Mouse (Mus musculus) testis, adult 10 weeks (tissue): ENCODE results near the gene Pgr15l. TPM values are rescaled to one million over a fixed set of nuclear protein-coding genes. Genes with fewer than 3 reads are reported as not detected.

Experiments used
- polyA plus RNA-seq: library from polyadenylated mRNA; stranded (reverse); fragments of 350-450 nt; fragmentation: Illumina TruSeq; extraction: RNeasy Lipid Tissue Mini Kit (QIAGEN cat#74804); gene quantifications from one replicate; pipeline ENCODE4 v1.2.3, GENCODE M21; 2014; ENCODE audit warnings: low read depth, low replicate concordance

Gene Pgr15l
- 0.06 TPM for polyA plus RNA-seq

GRCm38 (mm10) chrX:97072369-97072768 is at the start of gene Pgr15l:
TSS of gene Pgr15l (plus strand) at chrX:97072596.

